Mouse (Mus musculus) left cerebral cortex, adult 2 months (tissue): ENCODE data around the gene Gpank1. TPM values are rescaled to one million over a fixed set of nuclear protein-coding genes. Genes with fewer than 3 reads are reported as not detected.

Experiments used
- DNase-seq, 2 experiments: peaks; one replicate each; pipeline ENCODE4 v3.0.0; 2021 to 2022; ENCODE audit warnings: low spot score in 2 of 2, mixed read lengths in 1 of 2; ENCODE audit errors: extremely low spot score in 1 of 2
- H3K27ac ChIP-seq: fragments of 200-600 bp; 2 replicates; pipeline ENCODE4 v1.8.1; 2022
- H3K4me3 ChIP-seq: fragments of 200-600 bp; 2 replicates; pipeline ENCODE4 v1.8.1; 2022
- CTCF ChIP-seq: fragments of 200-600 bp; IDR thresholded peaks from 2 replicates; pipeline ENCODE4 v1.8.1; 2022; ENCODE audit warnings: antibody characterized with exemption, mild to moderate bottlenecking, moderate library complexity
- intact Hi-C: fragments of 180-260 bp; cut with DNase I; formaldehyde crosslinking; loops from one replicate; pipeline ENCODE4 v1.15.1; 2025
- total RNA-seq, 2 experiments: library from RNA; stranded (reverse); gene quantifications; 2 replicates each; pipeline ENCODE4 v1.2.3; 2021

The Gpank1 gene
- total RNA-seq, 2 experiments from 2014 or later, result 14.8 to 15.0 TPM

DNA sequence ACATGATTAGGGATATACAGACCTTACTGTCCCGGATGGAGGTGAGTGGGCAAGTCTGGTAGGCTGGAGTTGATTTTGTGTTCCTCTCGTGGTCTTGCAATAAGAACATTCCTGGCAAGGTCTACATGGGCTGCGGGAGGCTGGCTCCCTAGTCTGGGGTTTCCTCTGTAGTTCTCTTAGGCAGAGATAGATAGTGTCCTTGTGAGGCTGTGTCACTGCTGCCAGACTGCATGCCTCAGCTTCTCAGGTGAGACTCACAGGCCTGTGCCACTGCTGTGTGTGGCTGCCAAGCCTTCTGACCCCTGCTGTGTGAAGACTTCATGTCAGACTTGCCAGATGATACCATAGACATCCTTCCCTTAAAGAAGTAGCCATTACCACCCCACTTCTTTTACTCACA, 18.0 kb downstream of the Gpank1 start:
- no peak for TF ChIP-seq CTCF
- no peak for DNase-seq
- Histone ChIP-seq H3K4me3 (no peak overlapping the region), H3K27ac (no peak overlapping the region)
- intact Hi-C loops, result no loop called here

DNA sequence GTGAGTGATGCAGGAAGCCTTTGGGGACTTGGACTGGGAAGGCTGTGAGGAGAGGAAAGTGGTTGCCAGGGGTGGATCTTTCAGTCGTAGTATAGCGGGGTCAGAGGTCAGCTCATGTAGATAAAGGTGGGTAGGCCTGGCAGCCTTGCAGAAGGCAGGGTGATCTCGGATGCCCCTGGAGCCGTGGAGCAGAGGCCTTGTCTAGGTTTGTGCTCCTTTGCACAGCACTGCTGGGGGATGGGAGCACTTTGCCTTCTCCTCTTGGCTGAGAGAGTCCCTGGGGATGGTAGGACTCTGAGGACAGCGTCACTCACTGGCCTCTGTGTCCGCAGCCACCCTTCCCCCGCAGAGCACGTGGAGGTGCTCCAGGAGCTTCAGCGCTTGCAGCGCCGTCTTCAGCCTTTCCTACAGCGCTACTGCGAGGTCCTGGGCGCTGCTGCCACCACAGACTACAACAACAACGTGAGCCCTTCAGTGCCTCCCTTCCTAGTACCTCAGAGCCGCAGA, 19.3 kb downstream of the Gpank1 start:
- intact Hi-C loops, result no loop called here
- H3K27ac ChIP-seq, result no peak overlapping the region
- no peak for DNase-seq
- no peak overlapping the region for H3K4me3 ChIP-seq
- no peak for TF ChIP-seq CTCF

- TF ChIP-seq CTCF, result no peak
- Histone ChIP-seq H3K4me3 (no peak overlapping the region), H3K27ac (no peak overlapping the region)
- intact Hi-C loops, result no loop called here
- DNase-seq, result no peak
These were observed 20.7 kb downstream of the Gpank1 start for GRCm38 (mm10) chr17:35141971-35142370.

DNA sequence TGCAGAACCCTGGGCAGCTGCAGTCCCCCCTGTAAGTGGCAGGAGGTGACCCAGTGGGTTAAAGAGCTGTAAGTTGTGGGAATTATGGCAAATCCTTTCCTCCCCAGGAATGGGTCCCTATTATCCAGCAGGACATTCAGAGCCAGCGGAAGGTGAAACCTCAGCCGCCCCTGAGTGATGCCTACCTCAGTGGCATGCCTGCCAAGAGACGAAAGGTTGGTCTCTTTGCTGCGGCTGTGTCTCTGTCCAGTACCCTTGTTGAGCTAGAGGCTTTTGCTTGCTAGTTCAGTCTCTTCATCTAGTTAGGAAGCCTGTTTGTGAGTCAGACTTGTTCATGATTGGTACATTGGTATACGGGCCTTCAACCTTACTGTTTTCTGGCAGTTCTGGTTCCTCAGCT, 24.9 kb downstream of the Gpank1 start:
- Histone ChIP-seq H3K27ac (no peak overlapping the region), H3K4me3 (no peak overlapping the region)
- no peak for TF ChIP-seq CTCF
- DNase-seq, result no peak
- intact Hi-C loops, result no loop called here

GRCm38 (mm10) chr17:35147348-35147747, 26.1 kb downstream of the Gpank1 start:
- Histone ChIP-seq H3K4me3 (no peak overlapping the region), H3K27ac (no peak overlapping the region)
- DNase-seq, result no peak
- no peak for TF ChIP-seq CTCF
- intact Hi-C loops, result no loop called here

DNA sequence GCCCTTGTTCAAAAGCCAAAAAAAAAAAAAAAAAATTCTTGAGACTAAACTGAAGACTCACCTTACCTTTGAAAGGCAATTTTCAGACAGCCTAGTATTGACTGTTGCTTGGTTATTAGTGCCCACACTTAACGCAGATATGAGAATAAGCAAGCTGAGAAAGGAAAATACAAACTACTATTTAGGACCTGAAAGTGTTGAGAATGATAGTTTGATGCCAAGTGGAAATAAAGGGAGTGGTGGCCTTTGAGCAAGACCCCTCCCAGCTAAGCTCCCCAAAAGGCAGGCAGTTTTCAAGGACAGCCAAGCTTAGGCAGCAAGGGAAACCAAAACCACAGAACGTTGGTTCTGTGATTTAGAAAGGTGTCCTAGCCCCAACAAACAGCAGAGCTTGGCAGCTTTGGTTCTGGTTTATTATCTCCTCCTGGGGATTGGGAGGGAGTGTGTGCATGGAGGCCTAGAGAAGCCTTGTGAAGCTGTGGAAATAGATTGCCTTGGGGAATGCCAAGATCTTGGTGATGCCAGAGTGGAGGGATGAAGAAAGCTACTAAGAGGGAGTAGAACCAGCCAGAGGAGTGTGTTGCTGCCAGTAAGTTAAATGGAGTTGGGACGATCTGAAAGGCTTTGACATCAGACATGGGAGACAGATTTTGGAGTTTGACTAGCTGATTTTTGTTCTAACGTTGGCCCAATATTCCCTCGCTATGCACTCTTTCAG, 26.8 kb downstream of the Gpank1 start:
- intact Hi-C loops, result no loop called here
- H3K27ac ChIP-seq, result no peak overlapping the region
- DNase-seq, result no peak
- TF ChIP-seq CTCF, result no peak
- H3K4me3 ChIP-seq, result no peak overlapping the region

GRCm38 (mm10) chr17:35152121-35152520, 30.9 kb downstream of the Gpank1 start:
- intact Hi-C loops, result no loop called here
- Histone ChIP-seq H3K27ac (no peak overlapping the region), H3K4me3 (no peak overlapping the region)
- no peak for TF ChIP-seq CTCF
- no peak for DNase-seq

DNA sequence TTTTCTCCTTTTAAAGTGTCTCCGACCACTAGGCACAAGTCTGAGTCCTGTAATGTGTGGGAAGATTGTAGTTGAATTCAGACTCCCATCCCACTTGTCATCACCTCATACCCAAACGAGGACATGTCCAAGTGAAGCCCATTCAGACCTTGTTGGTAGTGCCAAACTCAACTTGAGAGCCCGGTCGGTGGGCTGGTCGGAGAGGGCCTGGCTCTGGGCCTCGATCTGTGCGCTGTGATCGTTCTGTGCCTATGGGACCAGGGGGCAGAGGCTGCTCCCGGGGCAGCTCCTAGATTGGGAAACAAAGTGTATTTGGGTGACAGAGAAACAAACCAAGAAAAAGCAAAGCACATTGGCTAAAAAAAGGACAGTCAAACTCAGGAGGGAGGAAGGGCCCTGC, 31.8 kb downstream of the Gpank1 start:
- no peak for DNase-seq
- TF ChIP-seq CTCF, result no peak
- no peak overlapping the region for H3K4me3 ChIP-seq
- no peak overlapping the region for H3K27ac ChIP-seq
- intact Hi-C loops, result no loop called here

- Histone ChIP-seq H3K27ac (no peak overlapping the region), H3K4me3 (no peak overlapping the region)
- TF ChIP-seq CTCF, result no peak
- intact Hi-C loops, result no loop called here
- DNase-seq, result no peak
These were observed 32.7 kb downstream of the Gpank1 start for GRCm38 (mm10) chr17:35153931-35154330.

DNA sequence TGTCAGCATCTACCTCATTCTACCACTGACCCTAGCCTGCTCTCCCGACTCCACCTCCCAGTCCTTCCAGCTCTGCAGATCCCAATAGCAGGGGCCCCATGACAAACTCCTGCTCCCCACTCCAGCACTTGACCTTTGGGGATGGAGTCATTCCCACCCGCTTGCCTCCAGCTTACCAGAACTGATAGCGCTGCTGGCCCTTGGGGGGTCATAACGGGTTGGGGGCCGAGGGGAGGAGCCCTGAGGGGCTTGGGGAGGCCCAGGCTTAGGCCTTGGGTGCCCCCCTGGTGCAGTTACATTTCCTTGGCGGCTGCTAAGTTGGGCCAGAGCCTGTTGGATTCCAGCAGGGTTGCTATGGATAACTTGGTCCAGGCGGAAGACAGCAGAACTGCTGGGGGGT, 33.4 kb downstream of the Gpank1 start:
- no peak overlapping the region for H3K27ac ChIP-seq
- no peak overlapping the region for H3K4me3 ChIP-seq
- intact Hi-C loops, result no loop called here
- DNase-seq, result no peak
- TF ChIP-seq CTCF, result no peak

- no peak for TF ChIP-seq CTCF
- H3K27ac ChIP-seq, result no peak overlapping the region
- H3K4me3 ChIP-seq, result no peak overlapping the region
- intact Hi-C loops, result no loop called here
- no peak for DNase-seq
These were observed 34.2 kb downstream of the Gpank1 start for GRCm38 (mm10) chr17:35155451-35155850.

- Histone ChIP-seq H3K4me3 (no peak overlapping the region), H3K27ac (no peak overlapping the region)
- intact Hi-C loops, result no loop called here
- no peak for TF ChIP-seq CTCF
- no peak for DNase-seq
These were observed 35.4 kb downstream of the Gpank1 start for GRCm38 (mm10) chr17:35156461-35157200.
